ENCODE assay signal across 19 mouse cellular contexts in the genomic region with DNA sequence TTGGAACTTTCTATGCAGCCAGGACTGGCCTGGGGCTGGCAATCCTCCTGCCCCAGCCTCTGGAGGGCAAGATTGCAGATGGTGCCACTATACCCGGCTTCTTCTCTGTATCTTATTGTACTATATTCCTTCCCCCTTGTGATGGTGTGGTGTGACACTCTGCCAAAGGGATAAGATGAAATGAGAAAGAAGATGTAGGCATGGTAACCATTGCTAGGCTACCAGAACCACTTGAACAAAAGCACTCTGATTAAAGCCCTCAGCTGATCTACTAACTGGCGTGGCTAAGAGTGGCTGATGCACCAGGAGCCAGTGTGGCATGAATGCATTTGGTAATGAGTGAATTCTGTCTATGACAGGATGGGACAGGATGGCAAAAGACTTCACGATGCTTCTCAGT. TPM values are rescaled to one million over a fixed set of nuclear protein-coding genes. Genes with fewer than 3 reads are reported as not detected.
DNase-seq lines count a peak whose midpoint lies in the region; ATAC-seq and TF ChIP-seq lines count a peak whose summit lies in the region.
"Had no signal": no experiment of that assay in that cellular context is flagged by ENCODE, and none has a peak within 500 bp of the region (broad histone marks: within the 10 kb centered on the region; RNA-seq: fewer than 3 reads in every experiment).

A gene (minus strand): TSS at position 29 of the 400 bp plus-strand sequence.

- WGBS in forebrain, embryonic 11.5 days, result 68% methylated on average over 3 of the region's 3 CpGs
- WGBS in forebrain, embryonic 10.5 days, result 80% methylated on average over 3 of the region's 3 CpGs
- WGBS in hindbrain, postnatal 0 days, result 23% methylated on average over 3 of the region's 3 CpGs
- 38% methylated on average over 3 of the region's 3 CpGs for WGBS in midbrain, postnatal 0 days
- WGBS in heart, embryonic 10.5 days, result 83% methylated on average over 3 of the region's 3 CpGs

- no peaks in the 10 kb centered on the region for H3K9me3 ChIP-seq in forebrain, embryonic 11.5 days (ENCODE audit: control insufficient read depth, low read length)
- H3K9me3 ChIP-seq in forebrain, embryonic 10.5 days, result no peaks in the 10 kb centered on the region
- no peaks in the 10 kb centered on the region for H3K9me3 ChIP-seq in hindbrain, postnatal 0 days (ENCODE audit: low read length)
- no peaks in the 10 kb centered on the region for H3K9me3 ChIP-seq in midbrain, postnatal 0 days (ENCODE audit: low read length)
- H3K9me3 ChIP-seq in heart, embryonic 10.5 days, result no peaks in the 10 kb centered on the region
- H3K9me3 ChIP-seq: intestine, embryonic 15.5 days; lung, embryonic 15.5 days had no signal

- TF ChIP-seq CTCF in hindbrain, postnatal 0 days (IDR thresholded peaks at IDR 0.05; ENCODE audit: low read depth), result no peak
- TF ChIP-seq CTCF in midbrain, postnatal 0 days (IDR thresholded peaks at IDR 0.05), result no peak

- DNase-seq in forebrain, embryonic 11.5 days (ENCODE audit: low spot score), result no peak
- no peak for DNase-seq in forebrain, embryonic 10.5 days (ENCODE audit: extremely low spot score, low spot score)
- peak; percentile 26 to 49 for DNase-seq in right cerebral cortex, postnatal 10 days (ENCODE audit: low spot score in 2 of 2)
- no peak for DNase-seq in right cerebral cortex, postnatal 36 days (ENCODE audit: low spot score in 2 of 2)
- DNase-seq in hindbrain, postnatal 0 days (ENCODE audit: low spot score), result peak; percentile 6
- DNase-seq in midbrain, postnatal 0 days (ENCODE audit: low spot score), result peak; percentile 28
- no peak for DNase-seq in heart, embryonic 10.5 days (ENCODE audit: low spot score)
- no peak for DNase-seq in B cell, adult 2 months
- DNase-seq: cerebellum, postnatal 14 days; gastrocnemius, postnatal 36 days had no signal

- no peak within 1 kb of the TSS for H3K4me2 ChIP-seq in forebrain, embryonic 11.5 days (ENCODE audit: low read depth, low read length, severe bottlenecking)
- no peak within 1 kb of the TSS for H3K4me2 ChIP-seq in hindbrain, postnatal 0 days (ENCODE audit: low read depth, low read length)
- no peak within 1 kb of the TSS for H3K4me2 ChIP-seq in midbrain, postnatal 0 days (ENCODE audit: low read depth, low read length, poor library complexity, severe bottlenecking)
- H3K4me2 ChIP-seq: intestine, embryonic 15.5 days; lung, embryonic 15.5 days had no signal

- H3K9ac ChIP-seq in forebrain, embryonic 11.5 days (ENCODE audit: low read length), result no peak within 1 kb of the TSS
- no peak within 1 kb of the TSS for H3K9ac ChIP-seq in hindbrain, postnatal 0 days (replicated peaks; ENCODE audit: low read length)
- no peak within 1 kb of the TSS for H3K9ac ChIP-seq in midbrain, postnatal 0 days (replicated peaks; ENCODE audit: low read length, poor library complexity, severe bottlenecking)
- H3K9ac ChIP-seq: intestine, embryonic 15.5 days; lung, embryonic 15.5 days had no signal

- no peak within 1 kb of the TSS for H3K4me3 ChIP-seq in forebrain, embryonic 11.5 days (ENCODE audit: low read depth, low read length)
- no peak within 1 kb of the TSS for H3K4me3 ChIP-seq in forebrain, embryonic 10.5 days
- no peak within 1 kb of the TSS for H3K4me3 ChIP-seq in hindbrain, postnatal 0 days (ENCODE audit: low read length)
- no peak within 1 kb of the TSS for H3K4me3 ChIP-seq in midbrain, postnatal 0 days (ENCODE audit: low read depth, low read length)
- H3K4me3 ChIP-seq in heart, embryonic 10.5 days, result no peak within 1 kb of the TSS
- H3K4me3 ChIP-seq: intestine, embryonic 15.5 days; lung, embryonic 15.5 days; megakaryocyte, embryonic 14.5 days had no signal

- peak; percentile 55; the same call in 1 of the 2 replicates for ATAC-seq in forebrain, embryonic 11.5 days (replicated peaks; ENCODE audit: low FRiP score)
- peak; percentile 49; the same call in 1 of the 2 replicates for ATAC-seq in hindbrain, postnatal 0 days
- peak; percentile 71 for ATAC-seq in midbrain, postnatal 0 days (ENCODE audit: low FRiP score)
- ATAC-seq: intestine, embryonic 15.5 days had no signal

- no peaks in the 10 kb centered on the region for H3K4me1 ChIP-seq in forebrain, embryonic 11.5 days (replicated peaks; ENCODE audit: control insufficient read depth, insufficient read depth, low read length)
- H3K4me1 ChIP-seq in forebrain, embryonic 10.5 days, result no peaks in the 10 kb centered on the region
- H3K4me1 ChIP-seq in hindbrain, postnatal 0 days (ENCODE audit: insufficient read depth, low read length), result no peaks in the 10 kb centered on the region
- H3K4me1 ChIP-seq in midbrain, postnatal 0 days (ENCODE audit: insufficient read depth, low read length), result no peaks in the 10 kb centered on the region
- no peaks in the 10 kb centered on the region for H3K4me1 ChIP-seq in heart, embryonic 10.5 days
- H3K4me1 ChIP-seq: intestine, embryonic 15.5 days; lung, embryonic 15.5 days; megakaryocyte, embryonic 14.5 days had no signal

- no peak within 1 kb of the TSS for H3K27ac ChIP-seq in forebrain, embryonic 11.5 days (ENCODE audit: low read depth, low read length)
- H3K27ac ChIP-seq in forebrain, embryonic 10.5 days, result no peak within 1 kb of the TSS
- no peak within 1 kb of the TSS for H3K27ac ChIP-seq in hindbrain, postnatal 0 days
- H3K27ac ChIP-seq in midbrain, postnatal 0 days (ENCODE audit: low read depth, low read length), result no peak within 1 kb of the TSS
- H3K27ac ChIP-seq in heart, embryonic 10.5 days, result no peak within 1 kb of the TSS
- H3K27ac ChIP-seq: intestine, embryonic 15.5 days; kidney, postnatal 0 days; lung, embryonic 15.5 days had no signal

- no peaks in the 10 kb centered on the region for H3K27me3 ChIP-seq in forebrain, embryonic 11.5 days (ENCODE audit: control insufficient read depth, insufficient read depth, low read length)
- H3K27me3 ChIP-seq in forebrain, embryonic 10.5 days (ENCODE audit: poor library complexity, severe bottlenecking), result no peaks in the 10 kb centered on the region
- H3K27me3 ChIP-seq in hindbrain, postnatal 0 days (ENCODE audit: insufficient read depth, low read length), result no peaks in the 10 kb centered on the region
- H3K27me3 ChIP-seq in midbrain, postnatal 0 days (ENCODE audit: insufficient read depth, low read length), result no peaks in the 10 kb centered on the region
- no peaks in the 10 kb centered on the region for H3K27me3 ChIP-seq in heart, embryonic 10.5 days (ENCODE audit: insufficient read depth, poor library complexity, severe bottlenecking)
- H3K27me3 ChIP-seq: intestine, embryonic 15.5 days; lung, embryonic 15.5 days; megakaryocyte, embryonic 14.5 days had no signal

- no peaks in the 10 kb centered on the region for H3K36me3 ChIP-seq in forebrain, embryonic 11.5 days (ENCODE audit: control insufficient read depth, insufficient read depth, low read length)
- no peaks in the 10 kb centered on the region for H3K36me3 ChIP-seq in forebrain, embryonic 10.5 days (replicated peaks)
- H3K36me3 ChIP-seq in hindbrain, postnatal 0 days (ENCODE audit: insufficient read depth, low read length), result no peaks in the 10 kb centered on the region
- no peaks in the 10 kb centered on the region for H3K36me3 ChIP-seq in midbrain, postnatal 0 days (ENCODE audit: insufficient read depth, low read length)
- no peaks in the 10 kb centered on the region for H3K36me3 ChIP-seq in heart, embryonic 10.5 days
- H3K36me3 ChIP-seq: intestine, embryonic 15.5 days; lung, embryonic 15.5 days had no signal

RNA-seq across cellular contexts. Expression of the gene that starts here (rescaled TPM):
- 0.12 TPM in 1 of 2 replicates, not detected in the other for polyA plus RNA-seq in forebrain, embryonic 11.5 days (2014; fragmentation: Nextera tagmentation; extraction: Ambion mirVana)
- polyA plus RNA-seq in forebrain, embryonic 10.5 days (2016; fragmentation: Nextera tagmentation; extraction: Ambion mirVana), result not detected in 2 replicates
- total RNA-seq in hindbrain, postnatal 0 days (2014; rRNA removed), result not detected in 2 replicates
- polyA plus RNA-seq in hindbrain, postnatal 0 days (2015; fragmentation: Nextera tagmentation; extraction: Ambion mirVana), result 0.13 and 0.16 TPM in 2 replicates
- 0.60 and 0.61 TPM in 2 replicates for total RNA-seq in midbrain, postnatal 0 days (2014; rRNA removed)
- polyA plus RNA-seq in midbrain, postnatal 0 days (2015; fragmentation: Nextera tagmentation; extraction: Ambion mirVana), result 0.79 and 0.86 TPM in 2 replicates
- not detected in 2 replicates for polyA plus RNA-seq in heart, embryonic 10.5 days (2016; fragmentation: Nextera tagmentation; extraction: Ambion mirVana)
- total RNA-seq: adrenal gland, adult 18-20 months; gastrocnemius, postnatal 36 days; liver, adult 2 months had no signal
- polyA plus RNA-seq: embryonic facial prominence, embryonic 14.5 days; heart, embryonic 16.5 days; intestine, embryonic 15.5 days; kidney, postnatal 0 days; liver, adult 2 months; lung, embryonic 15.5 days; stomach, embryonic 16.5 days had no signal

Comparison
In these comparisons a context has a peak if more than half of its experiments do, and no peak if none do; other contexts are left out.
1. DNase-seq: peak in right cerebral cortex, postnatal 10 days (2 of 2); none in forebrain, embryonic 11.5 days (single experiment), forebrain, embryonic 10.5 days (single experiment), right cerebral cortex, postnatal 36 days (0 of 2), heart, embryonic 10.5 days (single experiment) and B cell, adult 2 months (0 of 2).
2. Peak in ATAC-seq in forebrain, embryonic 11.5 days; RNA of the gene not detected or under 1 TPM.
3. Peak in DNase-seq and ATAC-seq in hindbrain, postnatal 0 days; RNA of the gene not detected or under 1 TPM.
4. Peak in DNase-seq and ATAC-seq in midbrain, postnatal 0 days; RNA of the gene not detected or under 1 TPM.
5. Peak in every context shown above with its lines, with median percentiles within 50 percentile points of each other: ATAC-seq.